Mouse (Mus musculus): ENCODE results near the gene Ltb4r2. TPM values are rescaled to one million over a fixed set of nuclear protein-coding genes. Genes with fewer than 3 reads are reported as not detected.

Gene Ltb4r2
- polyA plus RNA-seq, 1 experiment from 2014 or later = 0.25 TPM

DNA sequence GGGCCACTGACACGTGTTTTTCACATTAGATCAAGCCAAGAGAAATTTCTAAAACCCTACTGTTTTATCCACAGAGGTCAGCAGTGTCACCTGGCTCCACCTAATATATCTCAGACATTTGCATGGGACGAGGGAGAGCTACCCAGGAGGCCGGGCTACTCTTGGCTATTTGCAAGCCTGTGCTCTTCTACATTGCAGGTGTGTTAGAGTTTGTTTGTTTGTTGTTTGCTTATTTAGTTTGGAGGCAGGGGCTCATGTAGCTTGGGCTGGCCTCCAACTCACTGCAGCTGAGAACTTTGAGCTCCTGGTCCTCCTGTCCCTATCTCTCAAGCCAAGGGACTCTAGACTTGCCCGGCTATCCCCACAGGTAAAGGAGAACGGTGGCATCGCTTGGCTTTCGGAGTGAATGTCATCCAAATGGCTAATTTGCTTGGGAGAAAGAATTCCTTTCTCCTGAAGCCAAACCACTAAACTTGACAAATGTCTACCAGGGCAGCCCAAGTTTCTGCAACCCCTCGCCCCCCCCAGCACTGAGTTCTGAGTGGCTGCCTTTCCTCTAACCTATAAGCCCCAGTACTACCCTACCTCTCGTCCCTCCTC is 21.2 kb downstream of the Ltb4r2 start:
- peaks cover 64% of the 10 kb centered on the region for H3K27me3 ChIP-seq (replicated peaks)
- WGBS = 44% methylated on average over 9 of the region's 9 CpGs

GRCm38 (mm10) chr14:55783171-55783957 is 22.1 kb downstream of the Ltb4r2 start:
- H3K9ac ChIP-seq = peak overlapping the region; percentile 85
- 2% methylated on average over 31 of the region's 31 CpGs for WGBS
- ATAC-seq (ENCODE audit: extremely low read depth, insufficient number of reproducible peaks, low FRiP score, low TSS enrichment) = no peak; the same call in 1 of the 2 replicates
- peaks cover 25% of the 10 kb centered on the region for H3K36me3 ChIP-seq
- peaks cover 59% of the 10 kb centered on the region for H3K4me1 ChIP-seq
- peaks cover 73% of the 10 kb centered on the region for H3K27me3 ChIP-seq (replicated peaks)
- peak overlapping the region; percentile 73 for H3K4me2 ChIP-seq
- H3K27ac ChIP-seq (replicated peaks) = peak overlapping the region; percentile 93
- no peaks in the 10 kb centered on the region for H3K9me3 ChIP-seq
- peak overlapping the region; percentile 61 for H3K4me3 ChIP-seq

More for the DNA sequence above, 21.2 kb downstream of the Ltb4r2 start:
- Histone ChIP-seq H3K4me1 (peaks cover 54% of the 10 kb centered on the region), H3K9me3 (no peaks in the 10 kb centered on the region), H3K27ac (replicated peaks) (peak overlapping the region; percentile 82), H3K36me3 (peaks cover 32% of the 10 kb centered on the region), H3K4me2 (peak overlapping the region; percentile 73), H3K9ac (peak overlapping the region; percentile 75; the same call in 1 of the 2 replicates), H3K4me3 (peak overlapping the region; percentile 61)
- no peak for ATAC-seq (ENCODE audit: extremely low read depth, insufficient number of reproducible peaks, low FRiP score, low TSS enrichment)

DNA sequence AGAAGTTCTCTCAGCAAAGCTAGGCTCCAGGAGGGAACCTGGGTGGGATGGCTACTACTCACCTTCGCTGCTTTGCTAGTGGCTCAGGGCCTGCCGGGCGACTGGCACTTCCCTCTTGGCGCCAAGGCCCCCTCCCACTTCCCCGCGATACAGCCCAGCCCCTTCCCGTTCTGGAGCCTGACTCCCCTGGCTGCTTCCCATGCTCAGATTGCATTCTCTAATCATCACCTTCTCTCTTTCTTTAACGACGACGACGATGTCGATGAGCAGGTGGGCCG is 22.7 kb downstream of the Ltb4r2 start, which contains the start of gene Adcy4:
TSS of gene Adcy4 (minus strand) at position 138 of the 278 bp plus-strand sequence.
- Histone ChIP-seq H3K9me3 (no peaks in the 10 kb centered on the region), H3K27ac (replicated peaks) (peak within 1 kb of the TSS; percentile 93), H3K27me3 (replicated peaks) (peaks cover 79% of the 10 kb centered on the region), H3K4me2 (peak within 1 kb of the TSS; percentile 73), H3K9ac (peak within 1 kb of the TSS; percentile 85), H3K4me1 (peaks cover 64% of the 10 kb centered on the region), H3K4me3 (peak within 1 kb of the TSS; percentile 61), H3K36me3 (peaks cover 20% of the 10 kb centered on the region)
- no peak for ATAC-seq (ENCODE audit: extremely low read depth, insufficient number of reproducible peaks, low FRiP score, low TSS enrichment)
- under 1% methylated on average over 13 of the region's 13 CpGs for WGBS

- Histone ChIP-seq H3K27me3 (replicated peaks) (peaks cover 88% of the 10 kb centered on the region), H3K9me3 (no peaks in the 10 kb centered on the region), H3K27ac (replicated peaks) (no peak overlapping the region), H3K4me2 (peak overlapping the region; percentile 73; the same call in 1 of the 2 replicates), H3K9ac (no peak overlapping the region), H3K36me3 (peaks cover 10% of the 10 kb centered on the region), H3K4me1 (peaks cover 60% of the 10 kb centered on the region), H3K4me3 (no peak overlapping the region)
- WGBS = 28% methylated on average over 6 of the region's 6 CpGs
- no peak for ATAC-seq (ENCODE audit: extremely low read depth, insufficient number of reproducible peaks, low FRiP score, low TSS enrichment)
Observed at GRCm38 (mm10) chr14:55785195-55785594, 24.0 kb downstream of the Ltb4r2 start.

DNA sequence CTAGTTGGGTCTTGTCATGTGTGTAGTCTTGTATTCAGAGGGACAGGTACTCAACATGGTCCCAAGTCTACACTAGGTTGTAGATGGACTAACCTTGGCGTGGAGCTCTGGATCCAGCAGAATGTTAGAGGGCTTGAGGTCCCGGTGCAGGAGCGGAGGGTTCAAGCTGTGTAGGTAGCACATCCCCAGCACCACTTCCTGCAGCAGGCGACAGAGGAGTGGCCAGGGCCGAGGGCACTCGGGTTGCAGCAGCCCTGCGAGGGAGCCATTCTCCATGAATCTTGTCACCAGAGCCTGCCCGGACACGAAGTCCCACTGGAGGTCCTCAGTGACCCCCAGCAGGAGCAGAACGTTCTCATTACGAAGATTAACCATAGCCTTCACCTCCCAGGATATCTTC is 26.5 kb downstream of the Ltb4r2 start:
- H3K4me2 ChIP-seq = peak overlapping the region; percentile 88
- H3K27ac ChIP-seq (replicated peaks) = no peak overlapping the region
- ATAC-seq (ENCODE audit: extremely low read depth, insufficient number of reproducible peaks, low FRiP score, low TSS enrichment) = no peak
- H3K9ac ChIP-seq = peak overlapping the region; percentile 76; the same call in 1 of the 2 replicates
- H3K4me1 ChIP-seq = peaks cover 39% of the 10 kb centered on the region
- no peaks in the 10 kb centered on the region for H3K9me3 ChIP-seq
- peaks cover 83% of the 10 kb centered on the region for H3K27me3 ChIP-seq (replicated peaks)
- peak overlapping the region; percentile 60 for H3K4me3 ChIP-seq
- H3K36me3 ChIP-seq = 0 out of 2 replicates have a peak, but pooled peaks cover 2% of the 10 kb centered on the region
- WGBS = 28% methylated on average over 11 of the region's 11 CpGs

- ATAC-seq (ENCODE audit: extremely low read depth, insufficient number of reproducible peaks, low FRiP score, low TSS enrichment) = no peak
- H3K27ac ChIP-seq (replicated peaks) = no peak within 1 kb of the TSS
- peak within 1 kb of the TSS; percentile 60 for H3K4me3 ChIP-seq
- peak within 1 kb of the TSS; percentile 88 for H3K4me2 ChIP-seq
- no peaks in the 10 kb centered on the region for H3K9me3 ChIP-seq
- WGBS = 5% methylated on average over 40 of the region's 40 CpGs
- H3K9ac ChIP-seq = peak within 1 kb of the TSS; percentile 76
- H3K27me3 ChIP-seq (replicated peaks) = peaks cover 77% of the 10 kb centered on the region
- H3K36me3 ChIP-seq = 0 out of 2 replicates have a peak, but pooled peaks cover 2% of the 10 kb centered on the region
- H3K4me1 ChIP-seq = peaks cover 32% of the 10 kb centered on the region
Observed at GRCm38 (mm10) chr14:55788256-55789050, 27.2 kb downstream of the Ltb4r2 start, which contains the start of gene Ripk3. Ripk3 (minus strand) TSS chr14:55788865.

GRCm38 (mm10) chr14:55793461-55793860 is 32.2 kb downstream of the Ltb4r2 start:
- H3K4me1 ChIP-seq = peaks cover 16% of the 10 kb centered on the region
- H3K4me3 ChIP-seq = no peak overlapping the region
- 48% methylated on average over 2 of the region's 2 CpGs for WGBS
- peaks cover 27% of the 10 kb centered on the region for H3K27me3 ChIP-seq (replicated peaks)
- no peak overlapping the region for H3K9ac ChIP-seq
- no peaks in the 10 kb centered on the region for H3K9me3 ChIP-seq
- H3K36me3 ChIP-seq = no peaks in the 10 kb centered on the region
- H3K4me2 ChIP-seq = no peak overlapping the region
- ATAC-seq (ENCODE audit: extremely low read depth, insufficient number of reproducible peaks, low FRiP score, low TSS enrichment) = no peak
- H3K27ac ChIP-seq (replicated peaks) = no peak overlapping the region

DNA sequence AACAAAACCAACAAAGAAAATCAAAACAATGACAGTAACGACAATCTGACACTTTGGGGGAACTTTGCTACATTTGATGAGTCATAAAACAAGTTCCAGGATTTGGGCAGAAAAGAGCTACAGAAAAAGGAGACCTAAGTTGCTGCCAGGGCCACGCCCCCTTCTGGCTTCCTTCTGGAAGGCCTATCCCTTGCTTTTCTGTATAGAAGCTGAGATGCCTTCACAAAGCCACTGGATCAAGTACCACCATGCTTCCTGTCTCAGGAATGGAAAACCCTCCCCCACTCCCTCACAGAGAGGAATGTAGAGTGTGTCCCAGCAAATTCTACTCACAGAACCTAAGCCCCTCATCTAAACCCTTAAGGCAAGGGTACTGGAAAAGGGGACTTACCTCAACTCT is 32.7 kb downstream of the Ltb4r2 start:
- Histone ChIP-seq H3K27ac (replicated peaks) (no peak overlapping the region), H3K9ac (no peak overlapping the region), H3K4me3 (no peak overlapping the region), H3K9me3 (no peaks in the 10 kb centered on the region), H3K36me3 (no peaks in the 10 kb centered on the region), H3K4me1 (peaks cover 11% of the 10 kb centered on the region), H3K27me3 (replicated peaks) (peaks cover 22% of the 10 kb centered on the region), H3K4me2 (no peak overlapping the region)
- 59% methylated on average over 2 of the region's 2 CpGs for WGBS
- ATAC-seq (ENCODE audit: extremely low read depth, insufficient number of reproducible peaks, low FRiP score, low TSS enrichment) = no peak

DNA sequence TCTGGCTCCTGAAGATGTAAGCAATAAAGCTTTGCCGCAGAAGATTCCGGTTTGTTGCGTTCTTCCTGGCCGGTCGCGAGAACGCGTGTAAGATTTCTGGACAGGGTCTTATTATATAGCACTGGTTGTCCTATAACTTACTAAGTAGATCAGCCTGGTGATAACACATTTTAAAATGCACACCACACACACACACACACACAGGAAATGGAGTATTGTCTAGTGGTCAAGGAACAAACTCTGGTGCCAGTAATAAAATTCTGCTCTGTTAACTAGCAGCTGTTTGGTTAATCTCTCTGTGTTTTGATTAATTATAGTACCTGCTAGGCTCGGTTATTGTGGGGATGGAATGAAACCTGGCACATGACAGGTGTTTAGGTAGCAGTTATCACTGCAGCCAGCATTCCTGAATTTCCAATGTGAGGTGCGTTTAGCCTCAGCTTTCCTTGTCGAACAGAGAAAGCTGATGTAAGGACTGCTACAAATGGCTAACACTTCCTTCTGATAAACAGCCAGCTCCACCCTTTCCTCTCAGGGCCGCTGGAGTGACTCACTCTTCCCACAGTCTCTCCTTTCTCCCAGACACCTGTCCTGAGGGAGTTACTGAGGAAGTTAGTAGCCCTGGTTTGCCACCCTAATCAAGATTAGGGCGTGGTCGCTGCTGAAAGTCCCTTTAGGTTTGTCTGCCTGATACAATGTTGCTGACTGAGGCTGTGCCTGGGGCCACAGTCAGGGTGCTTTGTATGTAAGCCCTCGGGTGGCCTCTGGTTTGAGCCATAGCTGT is 34.3 kb downstream of the Ltb4r2 start:
- no peak overlapping the region for H3K9ac ChIP-seq
- ATAC-seq (ENCODE audit: extremely low read depth, insufficient number of reproducible peaks, low FRiP score, low TSS enrichment) = no peak
- H3K4me1 ChIP-seq = peaks cover 11% of the 10 kb centered on the region; the same call in 1 of the 2 replicates
- H3K27ac ChIP-seq (replicated peaks) = peak overlapping the region; percentile 37
- H3K4me3 ChIP-seq = no peak overlapping the region
- no peaks in the 10 kb centered on the region for H3K9me3 ChIP-seq
- H3K27me3 ChIP-seq (replicated peaks) = peaks cover 6% of the 10 kb centered on the region; the same call in 1 of the 2 replicates
- no peak overlapping the region for H3K4me2 ChIP-seq
- WGBS = 67% methylated on average over 15 of the region's 15 CpGs
- H3K36me3 ChIP-seq = no peaks in the 10 kb centered on the region
